Mouse (Mus musculus): ENCODE measurements around the gene Tmem126a. TPM values are rescaled to one million over a fixed set of nuclear protein-coding genes. Genes with fewer than 3 reads are reported as not detected.

Gene Tmem126a
- 10 to 100 TPM; 43.0 to 47.0 TPM for total RNA-seq (2021)
- long read RNA-seq, transcript Tmem126a-201 (5 exons, 799 nt): major isoform, 39 of 65 reads
- long read RNA-seq, transcript Tmem126a-202 (5 exons, 756 nt): minor isoform, 7 of 65 reads
- long read RNA-seq, partial matches to known transcripts: 0 of 65 reads
- long read RNA-seq, other reads (novel, unspliced or antisense): 15 of 65 reads

DNA sequence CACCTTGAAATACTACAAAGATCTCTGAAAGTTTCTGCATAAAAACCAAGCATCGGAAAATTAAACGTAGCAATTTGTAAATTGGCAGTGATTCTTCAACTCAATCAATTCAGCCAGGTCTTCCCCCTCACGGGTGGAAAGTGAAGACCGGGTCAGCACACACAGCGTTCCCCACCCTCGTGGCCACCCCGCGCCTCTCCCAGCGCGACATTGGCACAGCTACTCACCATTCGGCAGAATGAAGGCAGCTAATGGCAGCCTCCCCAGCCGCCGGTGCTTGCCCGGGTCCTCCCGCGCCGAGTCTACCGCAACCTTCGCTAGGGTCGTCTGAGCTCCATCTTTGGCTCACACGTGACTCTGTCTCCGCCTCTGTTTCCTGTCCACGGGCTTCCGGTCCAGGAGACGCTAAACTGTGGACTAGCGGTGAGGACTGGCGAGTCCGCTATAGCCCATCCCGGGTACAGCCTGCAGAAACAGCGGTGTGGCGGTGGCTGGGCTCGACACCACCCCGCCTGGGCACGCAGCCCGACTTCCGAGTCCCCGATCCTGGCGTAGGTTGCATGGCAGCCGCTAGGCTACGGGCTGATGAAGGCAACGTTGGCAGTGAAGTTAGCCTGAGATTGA, at the start of gene Tmem126a:
Gene Tmem126a, minus strand, starts transcription at position 385 of the 624 bp plus-strand sequence.
- peak; percentile 80 to 86 for DNase-seq (ENCODE audit: low spot score in 2 of 2)

- DNase-seq (ENCODE audit: low spot score in 2 of 2): no peak
Observed at GRCm38 (mm10) chr7:90482607-90483006, 25.6 kb upstream of the Tmem126a start.

DNA sequence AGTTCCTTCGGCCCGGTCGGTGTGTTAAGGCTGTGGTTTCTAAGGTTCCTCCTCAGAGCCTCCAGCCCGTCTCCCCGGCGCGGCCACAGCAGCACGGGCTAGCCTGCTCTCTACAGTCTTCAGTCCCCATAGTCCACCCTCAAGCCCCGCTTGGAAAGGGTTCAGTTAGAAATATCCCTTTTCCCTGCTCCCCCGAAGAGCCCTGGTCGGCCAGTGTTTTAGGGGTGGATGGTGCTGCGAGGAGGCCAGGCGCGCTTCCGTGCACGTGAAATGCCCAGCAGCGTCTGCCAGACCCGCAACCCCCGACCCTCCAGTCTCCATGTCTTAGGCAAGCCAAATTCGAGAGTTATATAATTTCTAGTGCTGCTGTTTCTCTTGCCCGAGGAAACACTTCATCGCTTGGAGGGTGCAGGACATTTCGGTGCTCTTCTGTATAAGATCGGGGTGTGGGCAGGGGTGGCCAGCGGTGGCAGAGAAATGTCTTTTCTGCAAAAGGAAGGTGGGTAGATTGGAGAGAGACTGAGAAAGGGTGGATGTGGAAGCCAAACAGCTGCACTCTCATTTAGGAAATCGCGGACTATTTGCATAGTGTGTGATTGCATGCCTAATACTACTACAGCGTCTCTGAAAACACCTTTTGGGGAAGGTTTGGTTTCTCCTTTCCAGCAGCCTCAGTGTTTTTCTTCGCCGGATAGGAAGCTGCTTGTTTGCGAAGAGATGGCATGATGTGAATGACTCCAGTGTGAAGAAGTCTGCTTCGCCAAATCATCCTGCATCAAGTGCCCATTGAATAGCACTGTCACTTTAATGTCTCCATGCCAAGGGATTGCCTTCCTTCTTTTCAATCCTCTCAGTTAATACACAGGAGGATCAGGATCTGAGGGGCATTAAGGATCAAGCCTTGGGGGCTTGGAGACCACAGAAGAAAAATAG, 19.6 kb upstream of the Tmem126a start, which contains the start of gene Dlg2:
Gene Dlg2, plus strand, starts transcription at position 360 of the 933 bp plus-strand sequence.
- DNase-seq (ENCODE audit: low spot score in 2 of 2): peak in 1 of 2 experiments; percentile 41

- peak; percentile 97 to 98 for DNase-seq (ENCODE audit: low spot score in 2 of 2)
Observed at GRCm38 (mm10) chr7:90475793-90476312, 18.8 kb upstream of the Tmem126a start, which contains the start of gene Tmem126b. Tmem126b (minus strand) TSS chr7:90476001.

DNA sequence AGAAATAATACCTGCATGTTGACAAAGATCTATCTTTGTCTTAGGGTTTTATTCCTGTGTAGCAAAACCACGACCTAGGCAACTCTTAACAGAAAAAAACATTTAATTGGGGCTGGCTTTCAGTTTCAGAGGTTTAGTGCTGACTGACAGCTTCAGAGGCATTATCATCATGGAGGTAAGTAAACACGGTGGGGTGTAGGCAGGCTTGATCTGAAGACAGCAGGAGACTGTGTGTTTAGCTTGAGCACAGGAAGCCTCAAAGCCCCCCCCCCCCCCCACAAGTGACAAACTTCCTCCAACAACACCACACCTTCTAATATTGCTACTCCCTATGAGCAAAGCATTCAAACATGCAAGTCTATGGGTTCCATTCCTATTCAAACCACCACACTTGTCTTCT, 16.5 kb upstream of the Tmem126a start:
- DNase-seq (ENCODE audit: low spot score in 2 of 2): no peak

- no peak for DNase-seq (ENCODE audit: low spot score in 2 of 2)
Observed at GRCm38 (mm10) chr7:90461441-90461840, 4.4 kb upstream of the Tmem126a start.

DNA sequence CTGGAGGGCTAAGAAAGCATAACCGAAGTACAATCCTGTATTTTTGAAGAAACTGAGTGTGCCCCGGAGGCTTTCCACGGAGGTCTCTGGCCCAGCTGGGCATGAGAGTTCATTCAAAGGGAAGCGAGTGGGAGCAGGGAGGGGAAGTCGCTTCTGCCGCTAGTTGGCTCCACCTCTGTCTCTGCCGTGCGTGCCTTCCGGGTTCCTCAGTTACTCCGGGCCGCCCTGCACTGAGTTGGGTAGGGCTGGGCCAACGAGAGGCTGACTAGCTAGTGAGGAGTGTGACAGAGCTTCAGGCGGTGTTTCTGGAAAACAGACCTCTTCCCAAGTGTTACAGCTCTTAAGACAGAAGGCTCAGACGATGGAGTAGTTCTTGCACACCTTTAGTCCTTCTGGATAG, 3.9 kb upstream of the Tmem126a start:
- no peak for DNase-seq (ENCODE audit: low spot score in 2 of 2)

- DNase-seq (ENCODE audit: low spot score in 2 of 2): no peak
Observed at GRCm38 (mm10) chr7:90460330-90460729, 3.3 kb upstream of the Tmem126a start.

DNA sequence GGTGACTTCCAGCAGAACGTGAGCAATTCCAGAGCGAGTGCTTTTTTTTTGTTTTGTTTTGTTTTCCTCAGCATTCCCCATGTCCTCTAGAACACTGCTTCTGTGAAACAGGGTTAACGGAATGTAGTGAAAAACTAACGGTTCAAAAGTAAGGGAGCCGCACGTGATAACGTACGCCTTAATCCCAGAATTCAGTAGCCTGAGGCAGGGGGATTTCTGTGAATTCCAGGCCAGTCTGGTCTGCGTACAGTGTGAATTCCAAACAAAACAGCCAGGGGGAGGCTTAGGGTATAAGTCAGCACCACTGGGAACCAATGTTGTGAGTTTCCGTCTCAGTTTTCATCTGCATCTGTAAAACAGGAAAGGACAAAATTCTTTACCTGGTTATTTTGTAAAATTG, 488 bp upstream of the Tmem126a start:
- DNase-seq (ENCODE audit: low spot score in 2 of 2): no peak

- no peak for DNase-seq (ENCODE audit: low spot score in 2 of 2)
Observed at GRCm38 (mm10) chr7:90456149-90456844, 732 bp downstream of the Tmem126a start.

DNA sequence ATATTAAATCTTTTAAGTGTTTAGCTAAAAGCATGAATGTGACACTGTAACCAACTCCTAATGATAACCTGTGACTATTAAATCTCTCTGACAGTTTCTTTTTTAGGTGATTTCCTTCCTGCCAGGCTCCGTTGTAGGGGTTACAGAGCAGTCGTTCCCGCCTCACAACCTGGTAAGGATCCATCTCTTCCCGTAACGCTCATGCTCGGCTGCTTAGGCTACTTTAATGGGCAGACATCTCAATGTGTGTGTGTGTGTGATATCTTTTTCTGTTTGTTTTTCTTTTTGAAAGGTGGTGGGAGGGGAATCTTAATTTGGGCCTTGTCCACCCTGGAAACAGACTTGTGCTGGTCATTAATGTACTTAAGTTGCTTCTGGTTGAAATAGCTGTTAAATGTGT, 12.8 kb downstream of the Tmem126a start:
- DNase-seq (ENCODE audit: low spot score in 2 of 2): no peak

GRCm38 (mm10) chr7:90443101-90444091, 13.6 kb downstream of the Tmem126a start:
- DNase-seq (ENCODE audit: low spot score in 2 of 2): peak; percentile 74 to 81

- peak; percentile 93 to 96 for DNase-seq (ENCODE audit: low spot score in 2 of 2)
Observed at GRCm38 (mm10) chr7:90442518-90443080, 14.4 kb downstream of the Tmem126a start, which contains the start of gene Crebzf. Crebzf (plus strand) TSS chr7:90442729.

GRCm38 (mm10) chr7:90442070-90442469, 15.0 kb downstream of the Tmem126a start:
- no peak for DNase-seq (ENCODE audit: low spot score in 2 of 2)

DNA sequence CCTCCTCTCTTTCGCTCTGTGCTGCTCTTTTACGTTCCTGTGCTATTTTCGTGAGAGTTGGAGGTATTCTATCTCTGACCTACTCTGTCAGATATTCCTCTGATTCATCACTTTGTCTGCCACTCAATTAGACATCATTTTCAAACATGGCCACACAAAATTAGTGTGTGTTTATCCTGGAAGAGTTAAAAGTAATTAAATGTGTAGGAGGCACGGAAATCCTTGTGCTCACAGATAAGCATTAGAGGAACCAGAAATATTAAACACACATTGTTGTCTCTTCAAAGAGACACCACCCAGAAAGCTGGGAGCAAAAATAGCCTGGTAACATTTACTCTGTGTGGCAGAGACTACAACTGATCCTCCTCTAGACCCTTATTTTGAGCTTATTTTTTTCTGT, 17.0 kb downstream of the Tmem126a start:
- no peak for DNase-seq (ENCODE audit: low spot score in 2 of 2)

GRCm38 (mm10) chr7:90432221-90432620, 24.8 kb downstream of the Tmem126a start:
- no peak for DNase-seq (ENCODE audit: low spot score in 2 of 2)

DNA sequence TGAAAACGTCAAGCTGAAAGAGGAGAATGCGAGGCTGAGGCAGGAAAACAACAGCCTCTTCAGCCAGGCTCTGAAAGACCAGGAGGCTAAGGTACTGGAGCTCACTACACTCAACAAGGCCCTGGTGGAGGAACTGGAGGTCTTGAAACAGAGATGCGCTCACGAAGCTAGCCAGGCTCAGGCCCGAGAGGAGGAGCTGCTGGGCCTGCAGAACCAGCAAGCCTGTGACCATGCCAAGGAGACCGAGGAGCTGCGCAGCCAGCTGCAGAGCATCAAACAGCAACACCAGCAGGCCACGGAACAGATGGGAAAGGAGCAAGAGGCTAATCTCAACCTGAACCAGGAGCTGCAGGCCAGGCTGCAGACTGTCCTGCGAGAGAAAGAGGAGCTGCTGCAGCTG, 30.0 kb downstream of the Tmem126a start:
- no peak for DNase-seq (ENCODE audit: low spot score in 2 of 2)

- peak; percentile 77 to 81 for DNase-seq (ENCODE audit: low spot score in 2 of 2)
Observed at GRCm38 (mm10) chr7:90426020-90427001, 30.7 kb downstream of the Tmem126a start, which contains the start of gene Ccdc89. Ccdc89 (plus strand) TSS chr7:90426577.

All from layer of hippocampus, postnatal 10 days (tissue).